Mouse (Mus musculus) activated CD4-positive, CD25-positive, alpha-beta regulatory T cell, adult 9 weeks (primary cell): Measurements from ENCODE around the gene Zfp964. TPM values are rescaled to one million over a fixed set of nuclear protein-coding genes. Genes with fewer than 3 reads are reported as not detected.

Experiments
- polyA plus RNA-seq: library from polyadenylated mRNA; unstranded; fragments of 100-300 nt; shearing (Covaris generic); gene quantifications from one replicate; pipeline ENCODE4 v1.2.1, GENCODE M21; 2017

Zfp964 gene
- polyA plus RNA-seq, result 0.37 TPM

DNA sequence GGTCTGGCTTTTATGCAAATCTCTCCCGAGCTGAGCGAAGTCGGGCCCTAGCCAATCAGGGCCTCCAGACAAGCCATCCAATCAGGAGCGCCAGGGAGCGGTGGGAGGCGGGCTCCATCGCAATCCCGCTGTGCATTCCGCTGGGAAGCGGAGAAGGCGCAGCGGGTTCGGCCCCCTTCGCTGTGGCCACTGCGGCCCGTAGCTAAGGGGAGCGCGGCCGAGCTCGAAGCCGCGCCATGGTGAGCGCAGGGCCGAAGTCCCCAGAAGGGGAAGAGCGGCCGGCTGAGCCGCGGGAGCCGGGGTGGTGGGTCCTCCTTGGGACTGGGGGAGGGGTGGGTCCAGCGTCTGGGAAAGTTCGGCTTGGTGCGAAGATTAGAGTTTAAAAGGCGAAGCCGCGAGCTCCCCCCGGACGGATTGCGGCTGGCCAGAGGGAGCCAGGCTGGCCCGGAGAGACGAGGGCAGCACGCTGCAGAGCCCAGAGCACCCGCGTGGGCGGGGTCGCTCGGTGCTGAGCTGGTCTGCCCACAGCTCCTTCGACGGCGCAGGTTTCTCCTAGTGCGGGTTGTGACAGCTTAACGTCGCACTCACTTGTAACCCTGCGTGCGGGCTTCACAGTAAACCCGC is at the start of gene Zfp964:
Zfp964 (plus strand) TSS at position 122 of the 624 bp plus-strand sequence.

DNA sequence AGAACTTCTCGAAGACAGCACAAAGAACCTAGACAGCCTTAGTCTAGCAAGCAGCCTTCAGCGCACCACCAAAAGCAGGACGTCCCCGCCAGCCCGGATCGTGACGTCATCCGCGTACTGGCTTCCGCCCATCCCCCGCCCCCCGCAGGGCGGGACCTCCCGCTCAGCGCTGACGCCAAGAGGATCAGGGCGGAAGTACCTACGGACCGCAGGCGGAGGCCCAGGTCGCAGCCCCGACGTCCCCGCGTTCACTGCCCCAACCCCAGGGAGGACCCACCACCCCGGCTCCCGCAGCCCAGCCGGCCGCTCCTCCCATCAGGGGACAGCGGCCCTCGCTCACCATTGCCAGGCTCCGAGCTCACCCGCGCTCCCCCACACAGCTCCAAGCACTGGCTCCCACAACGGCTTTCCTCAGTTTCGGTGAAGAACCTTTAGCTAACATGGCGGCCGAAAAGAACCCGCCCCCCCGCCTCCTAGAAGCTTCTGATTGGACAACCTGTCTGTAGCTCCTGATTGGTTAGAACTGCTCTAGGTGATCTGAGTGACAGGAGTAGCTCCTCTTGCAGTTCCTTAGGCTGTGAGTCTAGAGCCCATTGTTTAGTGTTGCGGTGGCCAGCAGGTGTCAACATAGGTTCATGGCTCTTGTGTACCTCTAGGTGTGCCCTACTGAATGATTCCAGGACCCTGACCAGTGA is 29.0 kb upstream of the Zfp964 start, which contains the start of gene Zfp868:
Zfp868 (minus strand) TSS at position 454 of the 695 bp plus-strand sequence.

DNA sequence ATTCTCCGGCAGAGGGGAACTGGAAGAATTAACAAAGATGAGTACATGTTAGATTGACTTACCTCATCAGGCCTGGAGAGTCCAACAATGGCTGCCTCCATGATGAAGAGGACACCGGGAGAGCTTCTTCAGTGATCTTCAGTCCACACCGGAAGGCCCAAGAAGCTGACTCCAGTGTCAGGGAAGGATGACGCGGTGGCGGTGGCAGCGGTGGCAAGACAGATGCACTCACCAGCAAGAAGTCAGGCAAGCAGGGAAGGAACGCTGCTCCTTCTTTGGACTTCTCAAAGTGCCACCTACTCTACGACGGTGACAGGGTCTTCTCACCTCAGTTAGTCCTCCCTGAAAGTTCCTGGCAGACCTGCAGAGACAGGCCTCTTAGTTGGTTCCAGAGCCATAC is 56.3 kb downstream of the Zfp964 start, which contains the start of gene Zfp869:
Zfp869 (minus strand) TSS at position 101 of the 400 bp plus-strand sequence.

Other genes starting within 250 kb of the Zfp964 start
- not detected for gene Gm9495, start 200.9 kb upstream of the Zfp964 start, polyA plus RNA-seq
- not detected for gene Gm7697, start 131.5 kb upstream of the Zfp964 start, polyA plus RNA-seq
- gene Zfp868, start 28.9 kb upstream of the Zfp964 start, polyA plus RNA-seq, result 31.6 TPM
- 59.3 TPM for gene Zfp869, start 56.2 kb downstream of the Zfp964 start, polyA plus RNA-seq
- 10.9 TPM for gene Zfp963, start 95.5 kb downstream of the Zfp964 start, polyA plus RNA-seq
- not detected for gene Gm20422, start 120.4 kb downstream of the Zfp964 start, polyA plus RNA-seq
- gene Atp13a1, start 136.7 kb downstream of the Zfp964 start, polyA plus RNA-seq, result 20.3 TPM
- 33.3 TPM for gene Zfp866, start 136.7 kb downstream of the Zfp964 start, polyA plus RNA-seq
- gene Gmip, start 154.2 kb downstream of the Zfp964 start, polyA plus RNA-seq, result 167 TPM
- gene Lpar2, start 167.9 kb downstream of the Zfp964 start, polyA plus RNA-seq, result 0.61 TPM
- 26.4 TPM for gene Pbx4, start 178.0 kb downstream of the Zfp964 start, polyA plus RNA-seq
- not detected for gene Cilp2, start 233.2 kb downstream of the Zfp964 start, polyA plus RNA-seq
- 1.6 TPM for gene Tssk6, start 247.7 kb downstream of the Zfp964 start, polyA plus RNA-seq
- 205 TPM for gene Ndufa13, start 248.1 kb downstream of the Zfp964 start, polyA plus RNA-seq
- gene Yjefn3, start 248.2 kb downstream of the Zfp964 start, polyA plus RNA-seq, result 1.1 TPM